Mouse (Mus musculus) stomach, adult 2 months (tissue): ENCODE results near the gene Olfr1307. TPM values are rescaled to one million over a fixed set of nuclear protein-coding genes. Genes with fewer than 3 reads are reported as not detected.

Source experiments
- polyA plus RNA-seq: library from polyadenylated mRNA; depleted of rRNA; stranded (reverse); fragments of >200 nt; gene quantifications from 2 replicates; pipeline ENCODE4 v1.2.3, GENCODE M21; 2012; rRNA removed

Olfr1307 gene
- not detected in 2 replicates for polyA plus RNA-seq

GRCm38 (mm10) chr2:111949340-111949739 lies at the start of gene Olfr1307:
Gene Olfr1307 (minus strand): TSS chr2:111949440.

GRCm38 (mm10) chr2:111990181-111990580 lies 40.9 kb upstream of the Olfr1307 start, which contains the start of gene Olfr1309:
Gene Olfr1309 (minus strand): TSS chr2:111990281.

GRCm38 (mm10) chr2:111964844-111965243 lies 15.6 kb upstream of the Olfr1307 start, which contains the start of gene Olfr1308:
Gene Olfr1308 (minus strand): TSS chr2:111964944.

GRCm38 (mm10) chr2:111916171-111916570 lies 33.1 kb downstream of the Olfr1307 start, which contains the start of gene Olfr1306:
Gene Olfr1306 (minus strand): TSS chr2:111916271.

Other genes starting within 250 kb of the Olfr1307 start
- not detected in 2 replicates for gene Olfr1301, start 198.4 kb downstream of the Olfr1307 start, polyA plus RNA-seq
- not detected in 2 replicates for gene Olfr1302, start 172.0 kb downstream of the Olfr1307 start, polyA plus RNA-seq
- not detected in 2 replicates for gene Olfr1303, start 129.1 kb downstream of the Olfr1307 start, polyA plus RNA-seq
- gene Olfr1305, start 72.3 kb downstream of the Olfr1307 start, polyA plus RNA-seq: not detected in 2 replicates
- gene Olfr1306, start 33.2 kb downstream of the Olfr1307 start, polyA plus RNA-seq: not detected in 2 replicates
- not detected in 2 replicates for gene Olfr1308, start 15.5 kb upstream of the Olfr1307 start, polyA plus RNA-seq
- not detected in 2 replicates for gene Olfr1309, start 40.8 kb upstream of the Olfr1307 start, polyA plus RNA-seq
- gene Olfr1310, start 63.3 kb upstream of the Olfr1307 start, polyA plus RNA-seq: not detected in 2 replicates
- not detected in 2 replicates for gene Olfr1311, start 75.0 kb upstream of the Olfr1307 start, polyA plus RNA-seq
- not detected in 2 replicates for gene Olfr1312, start 100.8 kb upstream of the Olfr1307 start, polyA plus RNA-seq
- gene Olfr1313, start 128.4 kb upstream of the Olfr1307 start, polyA plus RNA-seq: not detected in 2 replicates
- not detected in 2 replicates for gene Olfr1314, start 147.3 kb upstream of the Olfr1307 start, polyA plus RNA-seq
- not detected in 2 replicates for gene Olfr1315-ps1, start 166.0 kb upstream of the Olfr1307 start, polyA plus RNA-seq
- not detected in 2 replicates for gene Olfr1316, start 185.5 kb upstream of the Olfr1307 start, polyA plus RNA-seq
- not detected in 2 replicates for gene Olfr1317, start 190.9 kb upstream of the Olfr1307 start, polyA plus RNA-seq
- not detected in 2 replicates for gene Olfr1318, start 204.8 kb upstream of the Olfr1307 start, polyA plus RNA-seq